Mouse (Mus musculus) spleen, postnatal 14 days (tissue): Measurements from ENCODE around the gene Olfr813.
"Not testable (repeated sequence)": the region's sequence is repeated elsewhere in the genome, so short reads cannot be mapped to it uniquely, and the experiment has no call there.

Experiments
- DNase-seq, 2 experiments: peaks; one replicate each; pipeline ENCODE4 v3.0.0; 2021 to 2022; ENCODE audit warnings: low spot score in 2 of 2

Olfr813 gene

GRCm38 (mm10) chr10:129855067-129855466, at the start of gene Olfr813:
Gene Olfr813, plus strand, starts transcription at chr10:129855367.
- no peak for DNase-seq

GRCm38 (mm10) chr10:129845994-129846393, 9.2 kb upstream of the Olfr813 start, which contains the start of gene Olfr812:
Gene Olfr812, minus strand, starts transcription at chr10:129846094.
- no peak for DNase-seq

- no peak for DNase-seq
Measured at GRCm38 (mm10) chr10:129847343-129847742, 7.8 kb upstream of the Olfr813 start.

- not testable (repeated sequence) for DNase-seq
Measured at GRCm38 (mm10) chr10:129879751-129880150, 24.6 kb downstream of the Olfr813 start, which contains the start of gene Olfr814. Gene Olfr814, minus strand, starts transcription at chr10:129879851.

GRCm38 (mm10) chr10:129885496-129885895, 30.3 kb downstream of the Olfr813 start:
- not testable (repeated sequence) for DNase-seq

GRCm38 (mm10) chr10:129885934-129886333, 30.8 kb downstream of the Olfr813 start:
- no peak for DNase-seq

GRCm38 (mm10) chr10:129905767-129906166, 50.6 kb downstream of the Olfr813 start, which contains the start of gene Olfr815:
Gene Olfr815, minus strand, starts transcription at chr10:129905867.
- not testable (repeated sequence) for DNase-seq
